Mouse (Mus musculus) B cell, adult 2 months (primary cell): ENCODE data around the gene Dcaf11.

Experiments used
- DNase-seq, 2 experiments: peaks; one replicate each; pipeline ENCODE4 v3.0.0; 2022

Dcaf11 gene

DNA sequence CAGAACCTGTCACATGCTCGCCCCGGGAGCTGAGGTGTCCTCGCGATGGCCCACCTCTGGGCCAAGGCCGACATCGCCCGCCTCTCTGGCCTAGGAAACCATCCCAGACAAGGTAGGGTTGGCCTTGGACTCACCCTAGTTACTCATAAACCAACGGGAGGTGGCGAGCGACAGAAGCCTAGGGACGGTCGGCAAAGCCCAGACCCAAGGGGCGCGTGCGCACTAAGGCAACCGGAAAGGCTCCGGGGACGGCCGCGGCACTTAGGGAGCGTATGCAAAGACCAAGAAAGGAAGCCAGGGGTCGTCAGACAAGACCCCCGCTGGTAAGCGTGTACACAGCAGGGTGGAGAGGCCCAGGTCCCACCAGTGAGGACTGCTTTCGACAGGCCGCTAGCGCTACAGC is at the start of gene Dcaf11:
TSS of gene Dcaf11 (plus strand) at position 208 of the 403 bp plus-strand sequence.
- DNase-seq: peak; percentile 88 to 89

DNA sequence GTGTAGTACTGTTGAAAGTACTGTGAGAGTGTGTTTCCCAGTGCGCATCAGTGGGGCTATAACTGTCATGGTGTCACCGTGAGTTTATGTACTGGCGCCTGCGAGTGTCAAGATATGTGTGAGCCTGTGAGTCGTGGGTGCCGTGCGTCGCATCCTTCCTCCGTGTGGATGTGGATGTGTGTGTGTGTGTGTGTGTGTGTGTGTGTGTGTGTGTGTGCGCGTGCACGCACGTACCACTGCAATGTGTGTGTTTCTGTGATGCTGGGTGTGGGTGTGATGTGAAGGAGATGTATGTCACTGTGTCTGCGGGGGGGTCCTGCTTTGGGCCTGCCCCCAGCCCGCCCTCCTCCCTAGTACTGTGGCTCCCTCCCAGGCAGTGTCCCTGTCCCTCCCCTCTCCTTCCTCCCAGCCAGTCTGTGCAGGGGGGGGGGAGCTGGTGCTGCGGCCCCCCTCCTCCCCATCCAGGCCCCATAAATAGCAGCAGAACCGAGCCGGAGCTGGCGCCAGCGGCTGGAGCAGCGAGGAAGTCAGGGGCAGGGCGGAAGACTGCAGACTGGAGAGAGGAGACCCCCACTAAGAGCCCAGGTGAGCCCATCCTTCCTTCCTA is 49.6 kb upstream of the Dcaf11 start, which contains the start of gene Cpne6:
TSS of gene Cpne6 (plus strand) at position 321 of the 607 bp plus-strand sequence.
- DNase-seq: no peak

DNA sequence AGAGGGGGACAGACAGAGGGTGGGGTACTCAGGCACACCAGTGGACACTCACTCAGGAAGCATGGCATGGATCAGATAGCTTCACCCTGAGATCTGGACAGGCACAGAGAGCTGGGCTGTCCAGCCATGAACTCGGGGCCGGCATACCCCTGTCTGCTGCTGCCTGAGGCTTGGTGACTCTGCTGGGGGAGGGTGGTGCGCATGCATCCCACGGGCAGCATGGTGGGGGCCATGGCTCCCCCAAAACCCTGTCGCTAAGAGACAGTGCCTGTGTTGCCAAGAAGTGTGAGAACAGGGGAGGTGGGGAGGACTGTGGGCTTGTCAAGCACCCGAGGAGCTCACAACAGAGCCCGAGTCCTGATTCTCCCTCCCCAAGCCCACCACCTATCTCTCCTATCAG is 48.8 kb upstream of the Dcaf11 start:
- no peak for DNase-seq

GRCm38 (mm10) chr14:55513927-55514326 is 45.9 kb upstream of the Dcaf11 start:
- DNase-seq: no peak

- DNase-seq: no peak
Observed at GRCm38 (mm10) chr14:55515846-55516245, 44.0 kb upstream of the Dcaf11 start.

DNA sequence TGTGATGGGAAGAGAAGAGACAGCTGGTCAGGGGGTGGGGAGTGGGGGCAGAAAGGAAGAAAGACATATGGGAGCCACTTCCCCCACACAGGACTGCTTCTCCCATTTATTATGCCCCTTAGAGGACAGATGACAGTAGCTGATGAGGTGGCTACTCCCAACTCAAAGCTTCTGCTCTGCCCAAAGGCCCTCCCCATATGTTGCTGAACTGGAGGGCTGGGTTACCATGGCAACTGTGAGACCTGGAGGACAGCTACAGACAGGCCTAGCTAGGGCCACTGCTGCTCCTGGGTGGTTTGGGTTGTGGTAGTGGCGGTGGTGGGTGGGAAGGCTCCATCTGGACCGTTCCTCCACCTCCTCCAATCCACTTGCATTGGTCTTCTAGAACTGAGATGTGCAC is 40.9 kb upstream of the Dcaf11 start:
- DNase-seq: no peak

- no peak for DNase-seq
Observed at GRCm38 (mm10) chr14:55519604-55520003, 40.2 kb upstream of the Dcaf11 start.

DNA sequence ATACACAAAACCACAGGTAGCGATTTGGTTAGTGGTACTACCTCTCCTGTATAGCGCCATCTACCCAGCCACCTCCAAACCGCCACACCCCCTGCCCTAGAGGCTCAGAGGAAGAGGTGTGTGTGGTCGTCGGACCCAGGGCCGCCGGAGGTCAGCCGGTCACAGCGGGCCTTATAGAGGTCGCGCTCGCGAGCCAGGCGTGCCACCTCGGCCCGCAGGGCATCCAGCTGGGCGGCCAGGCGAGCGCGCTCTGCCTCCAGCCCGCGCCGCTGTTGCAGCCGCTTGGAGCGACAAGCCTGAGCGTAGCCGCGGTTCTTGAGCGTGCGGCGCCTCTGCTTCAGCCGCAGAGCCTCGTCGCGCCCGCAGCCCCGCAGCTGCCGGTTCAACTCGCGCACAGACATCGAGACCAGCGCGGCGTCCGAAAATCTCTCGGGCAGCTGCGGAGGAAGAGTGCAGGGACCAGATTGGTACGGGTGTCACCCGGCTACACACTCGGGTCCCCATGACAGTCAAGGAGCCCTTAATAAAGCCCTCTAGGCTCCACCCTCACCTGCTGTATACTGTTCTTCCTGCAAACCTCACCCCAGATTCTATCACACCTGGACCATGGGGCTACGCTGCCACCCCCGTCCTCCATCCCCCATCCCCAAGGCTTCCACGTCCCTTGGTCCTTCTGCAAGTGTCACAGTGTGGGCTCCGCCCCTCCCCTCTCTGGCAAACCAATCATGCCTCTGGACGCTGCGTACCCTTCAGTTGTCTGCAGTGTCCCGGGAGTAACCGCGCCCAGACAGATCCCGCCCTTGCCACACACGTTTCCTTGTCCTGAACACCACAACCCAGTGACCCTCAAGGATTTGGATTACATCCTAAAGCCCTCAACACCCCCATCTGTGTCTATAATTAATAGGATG is 39.1 kb upstream of the Dcaf11 start:
- peak; percentile 16 to 29 for DNase-seq

DNA sequence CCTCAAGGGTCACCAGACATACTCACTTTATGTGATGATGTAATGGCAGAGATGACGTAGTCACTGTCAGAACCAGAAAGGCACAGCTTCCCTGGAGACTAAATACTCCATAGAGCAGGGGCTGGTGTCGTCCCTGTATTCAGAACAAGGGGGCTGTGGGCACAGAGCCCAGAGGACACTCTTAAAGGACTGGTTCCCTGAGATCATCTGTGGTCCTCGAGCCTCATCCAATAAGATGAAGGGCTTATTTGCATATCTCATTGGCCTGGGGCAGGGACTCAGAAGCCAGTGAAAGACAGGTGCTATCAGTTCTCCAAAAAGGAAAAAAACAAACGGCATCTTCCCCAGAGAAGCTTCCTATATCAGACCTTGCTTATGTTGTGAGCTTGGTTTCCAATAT is 35.7 kb upstream of the Dcaf11 start:
- DNase-seq: no peak

- DNase-seq: no peak
Observed at GRCm38 (mm10) chr14:55524785-55525184, 35.0 kb upstream of the Dcaf11 start, which contains the start of gene Nrl. Gene Nrl, minus strand, starts transcription at chr14:55524981.

- DNase-seq: no peak
Observed at GRCm38 (mm10) chr14:55526674-55527073, 33.1 kb upstream of the Dcaf11 start.

DNA sequence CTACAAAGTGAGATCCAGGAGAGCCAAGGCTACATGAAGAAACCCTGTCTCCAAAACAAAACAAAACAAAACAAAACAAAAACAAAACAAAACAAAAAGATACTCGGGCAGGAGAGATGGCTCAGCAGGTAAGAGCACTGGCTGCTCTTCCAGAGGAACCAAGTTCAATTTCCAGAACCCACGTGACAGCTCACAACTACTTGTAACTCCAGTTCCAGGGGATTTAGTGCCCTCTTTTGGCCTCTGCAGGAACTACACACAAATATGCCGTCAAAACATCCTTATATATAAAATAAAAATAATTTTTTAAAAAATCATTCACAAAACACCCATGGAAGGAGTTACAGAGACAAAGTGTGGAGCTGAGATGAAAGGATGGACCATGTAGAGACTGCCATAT is 31.9 kb upstream of the Dcaf11 start:
- peak; percentile 59 to 60 for DNase-seq

- DNase-seq: peak; percentile 68 to 70
Observed at GRCm38 (mm10) chr14:55536116-55536745, 23.6 kb upstream of the Dcaf11 start.

DNA sequence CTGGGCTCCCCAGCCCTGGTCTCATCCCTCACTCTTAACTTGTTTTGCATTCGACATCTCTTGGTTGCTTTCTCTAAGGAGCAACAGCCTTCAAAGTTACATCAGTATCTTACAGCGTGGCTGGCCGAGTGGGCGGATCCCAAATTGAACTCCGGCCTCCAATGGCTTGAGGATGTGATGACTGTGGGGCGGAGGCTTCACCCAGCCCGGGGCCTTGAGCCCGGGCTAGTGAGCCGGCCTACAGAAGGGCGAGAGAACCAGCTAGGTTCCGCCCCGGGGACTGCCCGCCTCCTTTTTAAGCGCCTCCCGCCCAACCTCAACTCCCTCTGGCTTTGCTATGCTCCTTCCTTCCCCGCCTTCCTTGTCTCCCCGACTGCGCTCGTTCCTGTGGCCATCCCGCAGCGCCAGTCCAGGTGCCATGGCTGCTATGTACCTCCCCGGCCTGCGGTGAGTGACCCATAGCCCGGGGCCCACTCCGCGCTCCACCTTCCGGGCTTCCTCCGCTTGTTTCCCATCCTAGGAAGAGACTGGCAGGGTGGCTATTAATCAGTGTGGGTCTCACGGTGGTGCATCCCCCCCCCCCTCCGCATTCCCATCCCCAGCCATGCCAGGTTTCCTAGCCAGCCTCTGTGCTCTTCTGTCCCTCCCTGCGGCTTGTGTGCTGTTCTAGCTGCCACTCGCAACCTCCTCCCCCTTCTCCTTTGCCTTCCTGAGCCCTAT is 19.6 kb upstream of the Dcaf11 start, which contains the start of gene Pck2:
TSS of gene Pck2 (plus strand) at position 200 of the 720 bp plus-strand sequence.
- DNase-seq: peak; percentile 78 to 82

DNA sequence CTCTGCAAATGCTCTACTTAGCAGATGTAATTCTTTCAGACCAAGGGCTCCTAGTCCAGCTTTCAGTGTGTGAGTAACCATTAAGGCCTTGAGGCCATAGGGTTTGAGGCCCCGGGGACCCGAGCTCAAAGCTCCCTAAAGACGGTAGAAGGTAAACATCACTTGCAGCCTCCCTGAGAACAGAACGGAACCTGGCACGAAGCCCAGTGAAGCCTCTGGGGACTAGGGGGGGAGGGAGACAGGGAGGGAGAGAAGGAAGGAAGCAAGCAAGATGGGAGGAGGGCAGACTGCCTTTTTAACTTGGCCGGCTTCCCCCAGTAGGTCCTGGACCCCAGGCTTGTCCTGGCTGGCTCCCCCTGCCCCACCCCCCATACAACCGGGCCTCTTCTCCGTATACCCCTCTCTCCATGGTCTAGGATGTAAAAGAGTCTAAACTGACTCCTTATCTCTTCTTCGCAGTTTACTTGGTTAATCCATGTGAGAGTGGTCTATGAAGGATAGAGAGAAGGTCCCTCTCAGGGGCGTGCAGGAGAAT is 19.0 kb upstream of the Dcaf11 start:
- DNase-seq: peak; percentile 80 to 86

DNA sequence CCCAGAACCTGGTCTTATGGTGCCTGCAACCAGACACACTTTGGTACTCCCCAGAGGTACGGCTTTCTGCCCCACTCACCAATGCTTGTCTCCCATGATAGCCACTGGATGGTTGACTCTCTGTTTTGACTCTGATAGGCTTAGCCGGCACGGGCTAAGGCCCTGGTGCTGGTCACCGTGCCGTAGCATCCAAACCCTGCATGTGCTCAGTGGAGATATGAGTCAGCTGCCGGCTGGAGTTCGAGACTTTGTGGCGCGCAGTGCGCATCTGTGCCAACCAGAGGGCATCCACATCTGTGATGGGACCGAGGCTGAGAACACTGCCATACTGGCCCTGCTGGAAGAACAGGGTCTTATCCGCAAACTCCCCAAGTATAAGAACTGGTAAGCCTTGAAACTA is 17.5 kb upstream of the Dcaf11 start:
- DNase-seq: no peak

GRCm38 (mm10) chr14:55544334-55544733 is 15.5 kb upstream of the Dcaf11 start:
- no peak for DNase-seq

DNA sequence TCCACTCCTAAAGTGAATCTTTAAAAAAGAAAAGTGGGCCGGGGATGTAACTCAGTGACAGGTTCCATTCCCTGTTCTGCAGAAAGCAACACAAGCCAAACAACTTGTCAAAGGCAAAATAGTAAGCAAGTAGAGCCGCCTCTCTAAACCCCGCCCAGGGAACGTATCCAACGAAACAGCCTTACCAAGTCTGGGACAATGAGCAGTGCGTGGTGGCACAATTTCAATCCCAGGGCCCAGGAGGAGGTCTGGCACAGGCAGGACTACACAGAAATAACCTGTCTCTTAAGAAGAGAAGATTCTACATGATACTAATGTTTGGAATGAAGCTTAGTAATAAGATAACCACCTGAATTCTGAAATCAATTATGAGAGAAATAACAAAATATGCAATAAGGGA is 9.6 kb upstream of the Dcaf11 start:
- DNase-seq: no peak

GRCm38 (mm10) chr14:55551347-55551746 is 8.5 kb upstream of the Dcaf11 start:
- no peak for DNase-seq

- no peak for DNase-seq
Observed at GRCm38 (mm10) chr14:55551794-55552193, 8.0 kb upstream of the Dcaf11 start.

GRCm38 (mm10) chr14:55554635-55555034 is 5.2 kb upstream of the Dcaf11 start:
- DNase-seq: no peak

DNA sequence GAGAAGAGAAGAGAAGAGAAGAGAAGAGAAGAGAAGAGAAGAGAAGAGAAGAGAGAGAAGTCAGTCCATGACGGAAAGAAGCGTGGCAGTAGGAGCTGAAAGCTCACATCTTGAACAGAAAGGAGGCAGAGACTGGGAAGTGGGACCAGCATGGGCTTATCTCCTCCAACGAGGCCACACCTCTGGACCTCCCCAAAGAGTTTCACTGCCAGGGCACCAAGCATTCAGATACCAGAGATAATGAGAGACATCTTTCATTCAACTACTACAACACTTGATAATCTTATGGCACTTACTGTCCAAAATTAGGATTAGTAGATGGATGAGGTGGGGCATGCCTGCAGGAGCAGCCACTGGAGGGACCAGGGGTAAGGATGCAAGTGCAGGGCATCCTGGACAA is 4.0 kb upstream of the Dcaf11 start:
- DNase-seq: no peak

DNA sequence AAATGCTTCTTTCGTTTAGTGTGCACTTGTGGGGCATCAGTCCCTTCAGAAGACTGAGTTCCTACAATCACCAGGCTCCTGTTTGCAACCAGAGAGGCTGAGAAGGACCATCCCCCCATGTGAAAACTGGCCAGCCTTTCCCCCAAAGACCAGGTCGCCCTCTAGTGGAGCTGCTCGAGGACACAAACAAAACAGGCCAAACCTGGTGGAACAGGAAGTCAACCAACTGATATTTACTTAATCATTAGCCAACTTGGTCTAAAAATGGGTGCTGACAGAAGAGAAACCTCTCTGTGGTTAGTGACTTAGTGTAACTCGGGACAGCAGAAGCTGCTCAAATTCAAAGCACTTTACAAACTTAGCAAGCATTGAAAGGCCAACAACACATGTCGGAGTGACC is 2.8 kb upstream of the Dcaf11 start:
- DNase-seq: peak; percentile 86 to 87
